Mouse (Mus musculus): Measurements from ENCODE around the gene Slc25a45.

GRCm38 (mm10) chr19:5862335-5863085 is 15.1 kb upstream of the Slc25a45 start:
- TF ChIP-seq CTCF (IDR thresholded peaks at IDR 0.05; ENCODE audit: borderline replicate concordance, control insufficient read depth, extremely low read depth, insufficient read depth, low read length, poor library complexity): no peak
- TF ChIP-seq POLR2A (IDR thresholded peaks at IDR 0.05; ENCODE audit: control insufficient read depth, extremely low read depth, insufficient read depth, low read length, poor library complexity): no peak

Data from thymus, adult 2 months (tissue).